Mouse (Mus musculus): ENCODE measurements around the gene Psmb2. TPM values are rescaled to one million over a fixed set of nuclear protein-coding genes. Genes with fewer than 3 reads are reported as not detected.

Gene Psmb2
- total and polyA plus RNA-seq, 3 experiments = 201 to 433 TPM; not detected in 1

DNA sequence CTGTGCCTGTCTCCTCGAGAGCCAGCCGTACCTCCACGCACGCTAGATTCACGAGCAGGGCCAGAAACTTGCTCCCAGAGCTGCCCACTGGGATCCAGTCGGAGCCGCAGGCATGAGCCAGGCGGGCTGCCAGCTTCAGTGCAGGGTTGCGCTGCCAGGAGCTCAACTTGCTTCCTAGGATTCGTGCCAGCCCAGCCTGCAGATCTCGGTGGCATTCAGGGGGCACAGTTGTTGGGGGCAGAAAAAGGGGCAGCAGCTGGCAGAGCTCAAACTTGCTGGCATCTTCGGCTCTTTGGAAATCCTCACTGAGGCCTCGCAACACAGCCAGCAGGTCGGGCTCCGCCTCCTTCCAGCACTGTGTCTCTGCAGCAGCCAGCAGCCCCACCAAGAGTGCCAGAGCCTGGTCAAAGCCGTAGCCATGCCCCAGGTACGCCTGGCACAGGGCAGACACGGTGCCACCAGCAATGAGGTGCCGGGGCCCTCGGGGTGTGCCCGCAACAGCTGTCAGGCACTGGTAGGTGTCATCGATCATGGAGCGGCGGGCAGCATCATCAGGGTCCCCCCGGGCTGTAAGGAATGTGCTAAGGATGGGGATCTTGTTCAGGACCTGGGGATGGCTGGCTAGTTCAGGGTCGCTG lies 72.7 kb downstream of the Psmb2 start (continued):
- TF ChIP-seq MYB (IDR thresholded peaks at IDR 0.05; ENCODE audit: low read depth, low read length) (no peak), E2F4 (IDR thresholded peaks at IDR 0.05; ENCODE audit: borderline replicate concordance, low read depth, low read length) (no peak)

- no peak overlapping the region for H3K4me3 ChIP-seq (ENCODE audit: control insufficient read depth in 1 of 2, insufficient read depth in 1 of 2, low read depth in 2 of 2, low read length in 2 of 2)
- H3K36me3 ChIP-seq (ENCODE audit: control insufficient read depth in 1 of 2, insufficient read depth in 2 of 2, low read length in 2 of 2) = peaks cover 0 to 6% of the 10 kb centered on the region in 2 experiments; a peak in 2 of 4 replicates
- no peak overlapping the region for H3K27ac ChIP-seq (ENCODE audit: control insufficient read depth, low read depth, low read length)
- no peaks in the 10 kb centered on the region for H3K27me3 ChIP-seq (ENCODE audit: control insufficient read depth in 1 of 2, insufficient read depth in 2 of 2, low read length in 2 of 2)
- H3K9ac ChIP-seq (ENCODE audit: control insufficient read depth, low read depth, low read length, poor library complexity, severe bottlenecking) = no peak overlapping the region
- no peaks in the 10 kb centered on the region for H3K9me3 ChIP-seq (replicated peaks; ENCODE audit: insufficient read depth, low read length)
- no peak for TF ChIP-seq ZC3H11A (IDR thresholded peaks at IDR 0.05; ENCODE audit: low read depth, low read length)
- TF ChIP-seq USF1 (IDR thresholded peaks at IDR 0.05; ENCODE audit: low read depth, low read length) = no peak
- TF ChIP-seq KAT2A (conservative IDR thresholded peaks at IDR 0.05; ENCODE audit: low read depth, low read length) = no peak
- no peak for TF ChIP-seq MYB (IDR thresholded peaks at IDR 0.05; ENCODE audit: low read depth, low read length)
- TF ChIP-seq NELFE (IDR thresholded peaks at IDR 0.05; ENCODE audit: low read depth, low read length) = no peak
- TF ChIP-seq E2F4 (IDR thresholded peaks at IDR 0.05; ENCODE audit: borderline replicate concordance, low read depth, low read length) = no peak
- no peak for TF ChIP-seq TBP (IDR thresholded peaks at IDR 0.05; ENCODE audit: low read depth, low read length)
- no peak for TF ChIP-seq MYC (IDR thresholded peaks at IDR 0.05; ENCODE audit: low read depth, low read length)
- no peak for TF ChIP-seq UBTF (IDR thresholded peaks at IDR 0.05; ENCODE audit: borderline replicate concordance, insufficient read depth, low read depth, low read length)
- no peak for TF ChIP-seq MEF2A (IDR thresholded peaks at IDR 0.05; ENCODE audit: extremely low read depth, insufficient replicate concordance, low read depth, low read length, poor library complexity, severe bottlenecking)
- TF ChIP-seq MAFK (IDR thresholded peaks at IDR 0.05; ENCODE audit: borderline replicate concordance, low read depth, low read length) = no peak
- TF ChIP-seq BHLHE40 (IDR thresholded peaks at IDR 0.05; ENCODE audit: borderline replicate concordance, low read depth, low read length) = no peak
- TF ChIP-seq CHD2 (IDR thresholded peaks at IDR 0.05; ENCODE audit: low read length) = no peak
- TF ChIP-seq NRF1 (IDR thresholded peaks at IDR 0.05; ENCODE audit: insufficient read depth, low read depth, low read length, poor library complexity, severe bottlenecking) = no peak
- no peak for TF ChIP-seq RCOR1 (IDR thresholded peaks at IDR 0.05; ENCODE audit: low read depth, low read length)
- TF ChIP-seq EP300 (IDR thresholded peaks at IDR 0.05; ENCODE audit: low read depth in 1 of 2, low read length in 2 of 2) = no peak
- no peak for TF ChIP-seq ZKSCAN1 (IDR thresholded peaks at IDR 0.05; ENCODE audit: low read depth, low read length)
- no peak for TF ChIP-seq SIN3A (IDR thresholded peaks at IDR 0.05; ENCODE audit: low read length)
- TF ChIP-seq MAZ (IDR thresholded peaks at IDR 0.05; ENCODE audit: low read depth, low read length) = no peak
- no peak for TF ChIP-seq POLR2A (IDR thresholded peaks at IDR 0.05; ENCODE audit: control insufficient read depth in 1 of 2, insufficient read depth in 1 of 2, low read depth in 1 of 2, low read length in 2 of 2, poor library complexity in 1 of 2)
- peaks cover 14% of the 10 kb centered on the region for H3K79me2 ChIP-seq (ENCODE audit: control insufficient read depth, insufficient read depth, low read length, poor library complexity)
- H3K4me1 ChIP-seq (ENCODE audit: control insufficient read depth in 1 of 2, insufficient read depth in 2 of 2, low read length in 2 of 2) = peaks cover 0 to 7% of the 10 kb centered on the region in 2 experiments; a peak in 2 of 4 replicates
- DNase-seq (ENCODE audit: low read depth, low spot score) = no peak
Measured at GRCm38 (mm10) chr4:126750863-126751555, 73.6 kb downstream of the Psmb2 start.

All from MEL (cell line).